Mouse (Mus musculus) midbrain, embryonic 10.5 days (tissue): Measurements from ENCODE around the gene Tmbim4. TPM values are rescaled to one million over a fixed set of nuclear protein-coding genes. Genes with fewer than 3 reads are reported as not detected.

ENCODE experiments used
- DNase-seq: peaks from one replicate; pipeline ENCODE4 v3.0.0-alpha.2; 2017; ENCODE audit warnings: low spot score
- H3K27ac ChIP-seq: fragments of 300-500 bp; sonication (generic); replicated peaks from 2 replicates; pipeline ENCODE4 v1.5.1; 2016; ENCODE audit warnings: mild to moderate bottlenecking
- H3K27me3 ChIP-seq: fragments of 300-500 bp; sonication (generic); 2 replicates; pipeline ENCODE4 v1.6.1; 2016; ENCODE audit warnings: low read depth, mild to moderate bottlenecking; ENCODE audit not compliant: poor library complexity, severe bottlenecking
- H3K36me3 ChIP-seq: fragments of 300-500 bp; sonication (generic); 2 replicates; pipeline ENCODE4 v1.6.1; 2016; ENCODE audit warnings: mild to moderate bottlenecking, moderate library complexity
- H3K4me1 ChIP-seq: fragments of 300-500 bp; sonication (generic); 2 replicates; pipeline ENCODE4 v1.6.1; 2016
- H3K4me3 ChIP-seq: fragments of 300-500 bp; sonication (generic); 2 replicates; pipeline ENCODE4 v1.5.1; 2016; ENCODE audit warnings: mild to moderate bottlenecking, moderate library complexity
- H3K9me3 ChIP-seq: fragments of 300-500 bp; sonication (generic); replicated peaks from 2 replicates; pipeline ENCODE4 v1.6.1; 2016; ENCODE audit warnings: mild to moderate bottlenecking
- WGBS: fragments of 180-500 bp; shearing (Covaris S2); methylation state at CpG from one replicate; pipeline ENCODE4 v1.1.7; 2016; 5-methylcytosine and 5-hydroxymethylcytosine counted together
- polyA plus RNA-seq: library from polyadenylated mRNA; unstranded; fragments of >200 nt; fragmentation: Nextera tagmentation; extraction: Ambion mirVana; gene quantifications from 2 replicates; pipeline ENCODE4 v1.2.1, GENCODE M21; 2016

The Tmbim4 gene
- polyA plus RNA-seq, 1 experiment from 2014 or later: 93.2 TPM

GRCm38 (mm10) chr10:120267790-120268189 lies 66.4 kb downstream of the Tmbim4 start:
- H3K27ac ChIP-seq: no peak overlapping the region
- H3K27me3 ChIP-seq: no peaks in the 10 kb centered on the region
- 87% methylated on average over 12 of the region's 12 CpGs for WGBS
- H3K36me3 ChIP-seq: no peaks in the 10 kb centered on the region
- DNase-seq: no peak
- no peak overlapping the region for H3K4me3 ChIP-seq
- no peaks in the 10 kb centered on the region; the same call in 1 of the 2 replicates for H3K9me3 ChIP-seq
- H3K4me1 ChIP-seq: peaks cover 17% of the 10 kb centered on the region

GRCm38 (mm10) chr10:120269946-120270345 lies 68.6 kb downstream of the Tmbim4 start:
- DNase-seq: no peak
- H3K4me3 ChIP-seq: no peak overlapping the region
- no peaks in the 10 kb centered on the region for H3K36me3 ChIP-seq
- H3K27me3 ChIP-seq: peaks cover 6% of the 10 kb centered on the region; the same call in 1 of the 2 replicates
- peaks cover 37% of the 10 kb centered on the region for H3K4me1 ChIP-seq
- 95% methylated on average over 13 of the region's 13 CpGs for WGBS
- no peaks in the 10 kb centered on the region; the same call in 1 of the 2 replicates for H3K9me3 ChIP-seq
- no peak overlapping the region for H3K27ac ChIP-seq

GRCm38 (mm10) chr10:120270777-120271176 lies 69.4 kb downstream of the Tmbim4 start:
- Histone ChIP-seq H3K27ac (no peak overlapping the region), H3K27me3 (peaks cover 6% of the 10 kb centered on the region; the same call in 1 of the 2 replicates), H3K36me3 (no peaks in the 10 kb centered on the region), H3K9me3 (no peaks in the 10 kb centered on the region), H3K4me1 (peaks cover 44% of the 10 kb centered on the region), H3K4me3 (no peak overlapping the region)
- WGBS: 84% methylated on average over 4 of the region's 4 CpGs
- DNase-seq: no peak

- Histone ChIP-seq H3K9me3 (no peaks in the 10 kb centered on the region), H3K27me3 (peaks cover 6% of the 10 kb centered on the region; the same call in 1 of the 2 replicates), H3K36me3 (no peaks in the 10 kb centered on the region), H3K27ac (peak overlapping the region; percentile 77), H3K4me1 (peaks cover 47% of the 10 kb centered on the region), H3K4me3 (peak overlapping the region; percentile 48; the same call in 1 of the 2 replicates)
- no peak for DNase-seq
- 80% methylated on average over 6 of the region's 6 CpGs for WGBS
These were observed 69.9 kb downstream of the Tmbim4 start for GRCm38 (mm10) chr10:120271318-120271717.

- H3K27ac ChIP-seq: peak overlapping the region; percentile 77
- peak overlapping the region; percentile 48 for H3K4me3 ChIP-seq
- H3K4me1 ChIP-seq: peaks cover 51% of the 10 kb centered on the region
- no peak for DNase-seq
- H3K36me3 ChIP-seq: no peaks in the 10 kb centered on the region
- WGBS: 25% methylated on average over 10 of the region's 11 CpGs
- H3K27me3 ChIP-seq: peaks cover 6% of the 10 kb centered on the region; the same call in 1 of the 2 replicates
- H3K9me3 ChIP-seq: no peaks in the 10 kb centered on the region
These were observed 70.5 kb downstream of the Tmbim4 start for GRCm38 (mm10) chr10:120271879-120272269.

GRCm38 (mm10) chr10:120272270-120272883 lies 71.0 kb downstream of the Tmbim4 start:
- peaks cover 51% of the 10 kb centered on the region for H3K4me1 ChIP-seq
- H3K36me3 ChIP-seq: no peaks in the 10 kb centered on the region
- no peaks in the 10 kb centered on the region for H3K9me3 ChIP-seq
- peak; percentile 63 for DNase-seq
- H3K27me3 ChIP-seq: peaks cover 6% of the 10 kb centered on the region; the same call in 1 of the 2 replicates
- 19% methylated on average over 19 of the region's 19 CpGs for WGBS
- peak overlapping the region; percentile 48 for H3K4me3 ChIP-seq
- H3K27ac ChIP-seq: peak overlapping the region; percentile 77

GRCm38 (mm10) chr10:120273335-120273734 lies 71.9 kb downstream of the Tmbim4 start:
- H3K36me3 ChIP-seq: no peaks in the 10 kb centered on the region
- H3K27me3 ChIP-seq: peaks cover 6% of the 10 kb centered on the region; the same call in 1 of the 2 replicates
- no peak overlapping the region for H3K4me3 ChIP-seq
- H3K4me1 ChIP-seq: peaks cover 51% of the 10 kb centered on the region
- H3K27ac ChIP-seq: no peak overlapping the region
- H3K9me3 ChIP-seq: no peaks in the 10 kb centered on the region
- WGBS: 82% methylated on average over 7 of the region's 7 CpGs
- DNase-seq: no peak

Other genes with a start within 250 kb of the Tmbim4 start
- 5.2 and 6.1 TPM in 2 replicates for gene Helb, start 88.6 kb upstream of the Tmbim4 start, polyA plus RNA-seq
- gene Irak3, start 540 bp downstream of the Tmbim4 start, polyA plus RNA-seq: 0.44 and 0.73 TPM in 2 replicates
- 59.4 and 65.7 TPM in 2 replicates for gene Llph, start 25.5 kb downstream of the Tmbim4 start, polyA plus RNA-seq